Mouse (Mus musculus): ENCODE results near the gene Krt83. TPM values are rescaled to one million over a fixed set of nuclear protein-coding genes. Genes with fewer than 3 reads are reported as not detected.

Krt83 gene
- polyA plus RNA-seq, 1 experiment from 2014 or later: not detected

Other genes with a start within 250 kb of the Krt83 start
- 2.8 and 3.1 TPM in 2 replicates for gene Nr4a1, start 237.2 kb downstream of the Krt83 start, polyA plus RNA-seq (2015; fragmentation: Nextera tagmentation; extraction: Ambion mirVana)
- 79.1 and 82.8 TPM in 2 replicates for gene Atg101, start 207.2 kb downstream of the Krt83 start, polyA plus RNA-seq (2015; fragmentation: Nextera tagmentation; extraction: Ambion mirVana)
- gene 6030408B16Rik, start 198.3 kb downstream of the Krt83 start, polyA plus RNA-seq (2015; fragmentation: Nextera tagmentation; extraction: Ambion mirVana): 0.26 and 0.46 TPM in 2 replicates
- 0.05 and 0.09 TPM in 2 replicates for gene Krt80, start 121.3 kb downstream of the Krt83 start, polyA plus RNA-seq (2015; fragmentation: Nextera tagmentation; extraction: Ambion mirVana)
- 0.05 and 0.32 TPM in 2 replicates for gene Krt7, start 80.5 kb downstream of the Krt83 start, polyA plus RNA-seq (2015; fragmentation: Nextera tagmentation; extraction: Ambion mirVana)
- 0.17 and 0.19 TPM in 2 replicates for gene Krt87, start 52.7 kb downstream of the Krt83 start, polyA plus RNA-seq (2015; fragmentation: Nextera tagmentation; extraction: Ambion mirVana)
- not detected in 2 replicates for gene Krt88, start 43.8 kb downstream of the Krt83 start, polyA plus RNA-seq (2015; fragmentation: Nextera tagmentation; extraction: Ambion mirVana)
- not detected in 2 replicates for gene Krt81, start 27.8 kb downstream of the Krt83 start, polyA plus RNA-seq (2015; fragmentation: Nextera tagmentation; extraction: Ambion mirVana)
- not detected in 2 replicates for gene Krt86, start 18.0 kb downstream of the Krt83 start, polyA plus RNA-seq (2015; fragmentation: Nextera tagmentation; extraction: Ambion mirVana)
- not detected in 2 replicates for gene Gm49425, start 25.7 kb upstream of the Krt83 start, polyA plus RNA-seq (2015; fragmentation: Nextera tagmentation; extraction: Ambion mirVana)
- not detected in 2 replicates for gene Krt84, start 41.3 kb upstream of the Krt83 start, polyA plus RNA-seq (2015; fragmentation: Nextera tagmentation; extraction: Ambion mirVana)
- not detected in 2 replicates for gene Krt82, start 59.2 kb upstream of the Krt83 start, polyA plus RNA-seq (2015; fragmentation: Nextera tagmentation; extraction: Ambion mirVana)
- gene Krt90, start 71.4 kb upstream of the Krt83 start, polyA plus RNA-seq (2015; fragmentation: Nextera tagmentation; extraction: Ambion mirVana): 0.08 TPM in 1 of 2 replicates, not detected in the other
- gene Krt75, start 82.4 kb upstream of the Krt83 start, polyA plus RNA-seq (2015; fragmentation: Nextera tagmentation; extraction: Ambion mirVana): 0.11 TPM in 1 of 2 replicates, not detected in the other
- not detected in 2 replicates for gene Gm5414, start 136.7 kb upstream of the Krt83 start, polyA plus RNA-seq (2015; fragmentation: Nextera tagmentation; extraction: Ambion mirVana)
- not detected in 2 replicates for gene Gm5478, start 155.9 kb upstream of the Krt83 start, polyA plus RNA-seq (2015; fragmentation: Nextera tagmentation; extraction: Ambion mirVana)
- gene Krt6b, start 188.8 kb upstream of the Krt83 start, polyA plus RNA-seq (2015; fragmentation: Nextera tagmentation; extraction: Ambion mirVana): not detected in 2 replicates
- not detected in 2 replicates for gene Krt6a, start 202.8 kb upstream of the Krt83 start, polyA plus RNA-seq (2015; fragmentation: Nextera tagmentation; extraction: Ambion mirVana)
- 0.19 and 0.26 TPM in 2 replicates for gene Krt5, start 221.4 kb upstream of the Krt83 start, polyA plus RNA-seq (2015; fragmentation: Nextera tagmentation; extraction: Ambion mirVana)

Data from midbrain, embryonic 13.5 days (tissue).